Mouse (Mus musculus) G1E (cell line): ENCODE data around the gene Ttll11.

ENCODE experiments used
- CTCF ChIP-seq: IDR thresholded peaks from 2 replicates; pipeline ENCODE4 v1.5.1; 2012; ENCODE audit warnings: low read depth, low read length, inconsistent platforms, mixed read lengths
- GATA1 ChIP-seq: IDR thresholded peaks from 2 replicates; pipeline ENCODE4 v1.6.1; 2012; ENCODE audit warnings: borderline replicate concordance, low read length, inconsistent platforms, mixed read lengths
- TAL1 ChIP-seq: conservative IDR thresholded peaks from 2 replicates; pipeline ENCODE4 v1.6.1; 2012; ENCODE audit warnings: low read depth, low read length, inconsistent platforms, mixed read lengths

DNA sequence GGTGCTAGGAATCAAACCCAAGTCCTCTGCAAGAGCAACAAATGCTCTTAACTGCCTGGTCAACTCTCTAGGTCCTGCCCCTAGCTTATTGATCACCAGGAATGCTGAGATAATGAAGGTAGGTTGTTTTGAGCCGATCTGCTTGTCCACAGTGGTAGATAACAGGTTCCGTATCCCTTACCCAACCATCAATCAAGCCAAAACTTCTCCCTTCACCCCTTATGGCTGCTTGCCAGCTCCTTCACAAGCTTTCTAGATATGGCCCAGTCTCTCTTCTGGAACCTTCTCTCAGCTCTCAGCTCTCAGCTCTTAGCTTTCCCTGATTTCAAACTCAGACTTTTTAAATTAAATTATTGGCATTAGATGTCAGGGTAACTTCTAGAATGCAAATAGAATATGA is 85.2 kb downstream of the Ttll11 start:
- no peak for TF ChIP-seq CTCF
- TF ChIP-seq TAL1, result no peak
- no peak for TF ChIP-seq GATA1
